Mouse (Mus musculus) MEL (cell line): ENCODE measurements around the gene Slc9a7. TPM values are rescaled to one million over a fixed set of nuclear protein-coding genes. Genes with fewer than 3 reads are reported as not detected.

ENCODE experiments used
- DNase-seq: peaks from one replicate; pipeline ENCODE4 v3.0.0; 2011; ENCODE audit warnings: low read depth, low spot score
- H3K27ac ChIP-seq: 2 replicates; pipeline ENCODE4 v1.5.1; 2012; ENCODE audit warnings: low read depth, mild to moderate bottlenecking, control low read depth, low read length, moderate library complexity; ENCODE audit not compliant: control insufficient read depth
- H3K27me3 ChIP-seq, 2 experiments: fragments of 150-350 bp in 1 of 2; sonication (generic) in 1 of 2; 2 replicates each; pipeline ENCODE4 v1.6.1; 2012; ENCODE audit warnings: low read length in 2 of 2, mild to moderate bottlenecking in 2 of 2, improper control_type of control experiment in 1 of 2, moderate library complexity in 1 of 2; ENCODE audit not compliant: insufficient read depth in 2 of 2, control insufficient read depth in 1 of 2
- H3K36me3 ChIP-seq, 2 experiments: 2 replicates each; pipeline ENCODE4 v1.6.1; 2012 to 2014; ENCODE audit warnings: low read length in 2 of 2, improper control_type of control experiment in 1 of 2, inconsistent platforms in 1 of 2, mild to moderate bottlenecking in 1 of 2; ENCODE audit not compliant: insufficient read depth in 2 of 2, control insufficient read depth in 1 of 2
- H3K4me1 ChIP-seq, 2 experiments: fragments of 150-350 bp in 1 of 2; sonication (generic) in 1 of 2; 2 replicates each; pipeline ENCODE4 v1.6.1; 2012; ENCODE audit warnings: low read length in 2 of 2, improper control_type of control experiment in 1 of 2, mild to moderate bottlenecking in 1 of 2; ENCODE audit not compliant: insufficient read depth in 2 of 2, control insufficient read depth in 1 of 2
- H3K4me3 ChIP-seq, 2 experiments: fragments of 150-350 bp in 1 of 2; sonication (generic) in 1 of 2; 2 replicates each; pipeline ENCODE4 v1.5.1; 2012; ENCODE audit warnings: low read depth in 2 of 2, low read length in 2 of 2, mild to moderate bottlenecking in 2 of 2, moderate library complexity in 2 of 2, control low read depth in 1 of 2, improper control_type of control experiment in 1 of 2; ENCODE audit not compliant: control insufficient read depth in 1 of 2, insufficient read depth in 1 of 2
- H3K79me2 ChIP-seq: 2 replicates; pipeline ENCODE4 v1.6.1; 2012; ENCODE audit warnings: mild to moderate bottlenecking, low read length, moderate library complexity; ENCODE audit not compliant: control insufficient read depth, poor library complexity, insufficient read depth
- H3K9ac ChIP-seq: 2 replicates; pipeline ENCODE4 v1.6.1; 2012; ENCODE audit warnings: low read depth, mild to moderate bottlenecking, control low read depth, low read length, moderate library complexity; ENCODE audit not compliant: control insufficient read depth, poor library complexity, severe bottlenecking
- H3K9me3 ChIP-seq: fragments of 150-350 bp; sonication (generic); replicated peaks from 2 replicates; pipeline ENCODE4 v1.6.1; 2012; ENCODE audit warnings: mild to moderate bottlenecking, low read length, improper control_type of control experiment, moderate library complexity; ENCODE audit not compliant: insufficient read depth
- BHLHE40 ChIP-seq: IDR thresholded peaks from 2 replicates; pipeline ENCODE4 v1.6.1; 2012; ENCODE audit warnings: low read depth, mild to moderate bottlenecking, inconsistent platforms, low read length, improper control_type of control experiment, borderline replicate concordance
- CHD2 ChIP-seq: IDR thresholded peaks from 2 replicates; pipeline ENCODE4 v1.6.1; 2011; ENCODE audit warnings: low read length, improper control_type of control experiment
- ELF1 ChIP-seq: IDR thresholded peaks from 2 replicates; pipeline ENCODE4 v1.6.1; 2014; ENCODE audit warnings: low read depth, mild to moderate bottlenecking, inconsistent platforms, low read length, improper control_type of control experiment, moderate library complexity
- EP300 ChIP-seq, 2 experiments: IDR thresholded peaks; 2 replicates each; pipeline ENCODE4 v1.6.1; 2011; ENCODE audit warnings: improper control_type of control experiment in 2 of 2, low read length in 2 of 2, low read depth in 1 of 2, mild to moderate bottlenecking in 1 of 2
- GABPA ChIP-seq: IDR thresholded peaks from 2 replicates; pipeline ENCODE4 v1.6.1; 2012; ENCODE audit warnings: low read depth, mild to moderate bottlenecking, inconsistent platforms, low read length, improper control_type of control experiment, moderate library complexity
- KAT2A ChIP-seq: conservative IDR thresholded peaks from 2 replicates; pipeline ENCODE4 v1.6.1; 2012; ENCODE audit warnings: low read depth, low read length, improper control_type of control experiment, inconsistent platforms
- MAZ ChIP-seq: IDR thresholded peaks from 2 replicates; pipeline ENCODE4 v1.6.1; 2012; ENCODE audit warnings: low read depth, mild to moderate bottlenecking, inconsistent platforms, low read length, improper control_type of control experiment
- MXI1 ChIP-seq: IDR thresholded peaks from 2 replicates; pipeline ENCODE4 v1.6.1; 2011; ENCODE audit warnings: mild to moderate bottlenecking, low read depth, low read length, improper control_type of control experiment
- POLR2A ChIP-seq, 2 experiments: IDR thresholded peaks; 2 replicates each; pipeline ENCODE4 v1.6.1; 2011 to 2012; ENCODE audit warnings: low read length in 2 of 2, mild to moderate bottlenecking in 2 of 2, control low read depth in 1 of 2, improper control_type of control experiment in 1 of 2, low read depth in 1 of 2, moderate library complexity in 1 of 2; ENCODE audit not compliant: control insufficient read depth in 1 of 2, insufficient read depth in 1 of 2, poor library complexity in 1 of 2
- POLR2AphosphoS2 ChIP-seq: IDR thresholded peaks from 2 replicates; pipeline ENCODE4 v1.6.1; 2011; ENCODE audit warnings: low read length, improper control_type of control experiment
- POLR2AphosphoS5 ChIP-seq: IDR thresholded peaks from 2 replicates; pipeline ENCODE4 v1.6.1; 2012; ENCODE audit warnings: low read depth, borderline replicate concordance, mild to moderate bottlenecking, inconsistent platforms, low read length, moderate library complexity, mixed read lengths
- RAD21 ChIP-seq: IDR thresholded peaks from 2 replicates; pipeline ENCODE4 v1.6.1; 2011; ENCODE audit warnings: mild to moderate bottlenecking, low read depth, low read length, improper control_type of control experiment
- SIN3A ChIP-seq: IDR thresholded peaks from 2 replicates; pipeline ENCODE4 v1.6.1; 2012; ENCODE audit warnings: low read length, improper control_type of control experiment, inconsistent platforms
- SMC3 ChIP-seq: IDR thresholded peaks from 2 replicates; pipeline ENCODE4 v1.6.1; 2011; ENCODE audit warnings: low read depth, low read length, improper control_type of control experiment
- TAL1 ChIP-seq: IDR thresholded peaks from 2 replicates; pipeline ENCODE4 v1.6.1; 2012; ENCODE audit warnings: mild to moderate bottlenecking, inconsistent platforms, low read length, moderate library complexity, mixed read lengths
- UBTF ChIP-seq: IDR thresholded peaks from 2 replicates; pipeline ENCODE4 v1.6.1; 2012; ENCODE audit warnings: low read depth, mild to moderate bottlenecking, inconsistent platforms, low read length, improper control_type of control experiment, moderate library complexity, borderline replicate concordance; ENCODE audit not compliant: insufficient read depth
- USF2 ChIP-seq, 2 experiments: IDR thresholded peaks; 2 replicates each; pipeline ENCODE4 v1.6.1; 2011 to 2012; ENCODE audit warnings: improper control_type of control experiment in 2 of 2, low read length in 2 of 2, borderline replicate concordance in 1 of 2, inconsistent platforms in 1 of 2, low read depth in 1 of 2, mild to moderate bottlenecking in 1 of 2; ENCODE audit not compliant: insufficient read depth in 1 of 2
- polyA plus RNA-seq, 2 experiments: library from polyadenylated mRNA; stranded (reverse) in 1 of 2; unstranded in 1 of 2; fragments of >175 nt in 1 of 2; fragments of >200 nt in 1 of 2; gene quantifications; 2 replicates each; pipeline versions ENCODE4 v1.2.1 to v1.2.4; 2012; ENCODE audit warnings: low replicate concordance in 2 of 2, low read depth in 1 of 2; ENCODE audit not compliant: insufficient read length in 2 of 2, insufficient read depth in 1 of 2, missing spikeins in 1 of 2
- total RNA-seq: library from RNA; depleted of rRNA; stranded (reverse); fragments of 300-350 nt; gene quantifications from 2 replicates; pipeline ENCODE4 v1.2.3, GENCODE M21; 2012

The Slc9a7 gene
- total and polyA plus RNA-seq, 3 experiments: not detected

DNA sequence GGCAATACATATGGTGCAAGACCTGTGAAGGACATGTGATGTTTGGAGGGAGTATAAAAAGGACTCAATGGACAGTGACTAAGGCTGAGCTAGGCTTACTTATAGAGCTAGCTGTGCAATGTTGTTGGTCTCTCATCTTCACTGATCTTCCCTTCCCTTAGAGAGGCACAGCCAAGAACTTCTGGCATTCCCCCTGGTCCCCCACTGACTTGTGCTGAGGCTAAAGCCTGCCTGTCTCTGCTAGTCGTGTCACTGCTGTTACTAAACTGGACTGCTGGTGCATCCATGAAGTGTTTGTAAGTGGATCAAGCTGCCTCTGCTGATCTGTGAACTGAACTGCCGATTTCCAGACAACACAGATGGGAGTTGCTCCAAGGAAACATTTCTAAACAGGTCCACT, 166.1 kb downstream of the Slc9a7 start:
- H3K4me3 ChIP-seq: no peak overlapping the region
- TF ChIP-seq TAL1: no peak
- no peak for TF ChIP-seq SIN3A
- TF ChIP-seq MAZ: no peak
- no peak for TF ChIP-seq USF2 (IDR thresholded peaks at IDR 0.05; ENCODE audit: borderline replicate concordance in 1 of 2, insufficient read depth in 1 of 2, low read depth in 1 of 2, low read length in 2 of 2)
- TF ChIP-seq, all 39 proteins: peak for 0
- Histone ChIP-seq H3K27me3 (no peaks in the 10 kb centered on the region), H3K36me3 (no peaks in the 10 kb centered on the region), H3K9ac (no peak overlapping the region), H3K27ac (no peak overlapping the region), H3K4me1 (no peaks in the 10 kb centered on the region), H3K9me3 (no peaks in the 10 kb centered on the region), H3K79me2 (no peaks in the 10 kb centered on the region)
- no peak for DNase-seq

DNA sequence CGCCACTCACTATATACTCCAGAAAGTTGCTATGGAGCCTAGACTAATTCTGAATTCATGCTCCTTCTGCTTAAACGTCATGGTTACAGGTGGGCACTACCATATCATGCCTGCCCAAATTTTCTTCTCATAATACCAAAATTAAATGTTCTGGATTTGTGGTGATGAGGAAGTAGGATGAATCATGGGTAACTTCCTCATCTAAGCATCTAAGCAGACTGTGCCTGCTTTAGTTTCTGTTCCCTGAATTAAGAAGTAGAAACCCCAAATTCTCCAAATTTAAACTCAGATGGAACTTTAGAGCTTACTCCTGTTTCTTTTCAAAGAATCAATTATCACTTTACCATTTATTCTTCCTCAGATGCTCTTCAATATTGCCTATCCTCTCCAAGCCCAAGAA, 173.9 kb downstream of the Slc9a7 start:
- Histone ChIP-seq H3K4me3 (no peak overlapping the region), H3K9ac (no peak overlapping the region), H3K36me3 (no peaks in the 10 kb centered on the region), H3K27ac (no peak overlapping the region), H3K79me2 (no peaks in the 10 kb centered on the region), H3K4me1 (no peaks in the 10 kb centered on the region), H3K9me3 (no peaks in the 10 kb centered on the region), H3K27me3 (no peaks in the 10 kb centered on the region)
- DNase-seq: no peak
- TF ChIP-seq POLR2AphosphoS2 (no peak), UBTF (no peak), SMC3 (no peak), USF2 (IDR thresholded peaks at IDR 0.05; ENCODE audit: borderline replicate concordance in 1 of 2, insufficient read depth in 1 of 2, low read depth in 1 of 2, low read length in 2 of 2) (no peak), BHLHE40 (no peak), MXI1 (no peak), MAZ (no peak), RAD21 (no peak), EP300 (IDR thresholded peaks at IDR 0.05; ENCODE audit: low read depth in 1 of 2, low read length in 2 of 2) (no peak), CHD2 (no peak), KAT2A (no peak), POLR2A (IDR thresholded peaks at IDR 0.05; ENCODE audit: control insufficient read depth in 1 of 2, insufficient read depth in 1 of 2, low read depth in 1 of 2, low read length in 2 of 2, poor library complexity in 1 of 2) (no peak)

DNA sequence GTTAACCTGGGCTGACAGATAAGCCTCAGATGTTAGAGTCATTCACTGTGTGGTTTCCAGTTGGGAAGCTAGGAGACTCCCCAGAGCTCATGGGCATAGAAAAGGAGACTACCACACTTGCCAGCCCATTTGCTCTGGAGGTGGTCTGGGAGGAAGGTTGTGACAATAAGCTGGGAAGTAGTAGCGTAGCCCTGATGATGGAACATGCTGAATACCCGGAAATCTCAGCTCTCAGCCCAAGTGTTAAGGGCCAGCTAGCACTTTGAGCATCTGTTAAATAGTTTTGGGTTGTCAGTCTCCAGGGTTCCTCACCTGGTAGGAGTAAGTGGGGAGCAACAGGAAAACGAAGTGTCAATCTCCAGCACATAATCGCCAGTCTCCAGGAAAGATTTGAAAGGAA, 221.4 kb downstream of the Slc9a7 start:
- Histone ChIP-seq H3K79me2 (no peaks in the 10 kb centered on the region), H3K9ac (no peak overlapping the region), H3K4me1 (no peaks in the 10 kb centered on the region), H3K9me3 (no peaks in the 10 kb centered on the region), H3K27ac (no peak overlapping the region), H3K4me3 (no peak overlapping the region), H3K36me3 (no peaks in the 10 kb centered on the region), H3K27me3 (no peaks in the 10 kb centered on the region)
- no peak for DNase-seq
- TF ChIP-seq POLR2AphosphoS5: no peak
- no peak for TF ChIP-seq GABPA
- TF ChIP-seq BHLHE40: no peak
- TF ChIP-seq ELF1: no peak
